Mouse (Mus musculus): ENCODE results near the gene Gm20388.

DNA sequence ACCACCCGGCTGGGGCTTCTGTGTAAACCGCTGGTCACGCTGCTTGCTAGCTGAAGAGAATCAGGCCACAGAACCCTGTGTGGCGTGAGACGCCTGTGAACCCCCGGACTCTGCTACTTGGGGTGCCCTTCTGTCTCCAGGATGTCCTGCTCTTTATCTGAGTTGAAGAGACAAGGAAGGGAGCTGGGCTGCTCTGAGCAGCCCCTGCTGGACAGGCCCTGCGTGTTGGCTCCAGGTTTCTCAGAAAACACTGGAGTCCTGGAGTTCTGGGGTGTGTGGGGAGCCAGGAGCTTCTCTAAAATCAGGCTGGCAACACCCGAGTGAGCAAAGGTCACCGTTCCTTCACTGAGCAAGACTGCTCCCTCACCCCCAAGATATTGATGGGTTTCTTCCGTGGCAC is 971.0 kb downstream of the Gm20388 start:
- TF ChIP-seq MAFK (IDR thresholded peaks at IDR 0.05; ENCODE audit: insufficient read depth, low read depth, low read length), result no peak
- TF ChIP-seq HCFC1 (IDR thresholded peaks at IDR 0.05; ENCODE audit: borderline replicate concordance, insufficient read depth, low read length), result no peak
- no peak for TF ChIP-seq ZC3H11A (IDR thresholded peaks at IDR 0.05; ENCODE audit: borderline replicate concordance, low read depth, low read length)
